Mouse (Mus musculus): Measurements from ENCODE around the gene Ltbp1.
A peak's percentile ranks its signal among the peaks of the same experiment; 100 is the strongest.

Gene Ltbp1

DNA sequence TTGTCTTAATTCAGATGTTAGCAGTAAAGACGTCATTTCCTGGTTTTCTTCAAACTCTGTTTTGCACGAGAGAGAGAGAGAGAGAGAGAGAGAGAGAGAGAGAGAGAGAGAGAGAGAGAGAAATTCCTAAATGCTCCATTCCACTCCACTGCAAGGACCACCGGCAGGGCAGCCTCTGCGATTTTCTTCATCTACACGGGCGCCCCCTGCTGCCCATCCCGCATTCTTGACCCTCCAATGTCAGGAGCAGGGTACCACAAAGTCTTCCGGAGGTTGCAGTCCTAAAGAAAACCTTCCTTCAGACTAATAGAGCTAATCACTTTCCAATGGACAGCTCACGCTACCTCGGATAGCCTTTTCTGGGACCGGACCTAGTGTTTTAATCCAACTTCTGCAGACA is 548 bp upstream of the Ltbp1 start:
- peak; percentile 47 for DNase-seq (ENCODE audit: low spot score)

DNA sequence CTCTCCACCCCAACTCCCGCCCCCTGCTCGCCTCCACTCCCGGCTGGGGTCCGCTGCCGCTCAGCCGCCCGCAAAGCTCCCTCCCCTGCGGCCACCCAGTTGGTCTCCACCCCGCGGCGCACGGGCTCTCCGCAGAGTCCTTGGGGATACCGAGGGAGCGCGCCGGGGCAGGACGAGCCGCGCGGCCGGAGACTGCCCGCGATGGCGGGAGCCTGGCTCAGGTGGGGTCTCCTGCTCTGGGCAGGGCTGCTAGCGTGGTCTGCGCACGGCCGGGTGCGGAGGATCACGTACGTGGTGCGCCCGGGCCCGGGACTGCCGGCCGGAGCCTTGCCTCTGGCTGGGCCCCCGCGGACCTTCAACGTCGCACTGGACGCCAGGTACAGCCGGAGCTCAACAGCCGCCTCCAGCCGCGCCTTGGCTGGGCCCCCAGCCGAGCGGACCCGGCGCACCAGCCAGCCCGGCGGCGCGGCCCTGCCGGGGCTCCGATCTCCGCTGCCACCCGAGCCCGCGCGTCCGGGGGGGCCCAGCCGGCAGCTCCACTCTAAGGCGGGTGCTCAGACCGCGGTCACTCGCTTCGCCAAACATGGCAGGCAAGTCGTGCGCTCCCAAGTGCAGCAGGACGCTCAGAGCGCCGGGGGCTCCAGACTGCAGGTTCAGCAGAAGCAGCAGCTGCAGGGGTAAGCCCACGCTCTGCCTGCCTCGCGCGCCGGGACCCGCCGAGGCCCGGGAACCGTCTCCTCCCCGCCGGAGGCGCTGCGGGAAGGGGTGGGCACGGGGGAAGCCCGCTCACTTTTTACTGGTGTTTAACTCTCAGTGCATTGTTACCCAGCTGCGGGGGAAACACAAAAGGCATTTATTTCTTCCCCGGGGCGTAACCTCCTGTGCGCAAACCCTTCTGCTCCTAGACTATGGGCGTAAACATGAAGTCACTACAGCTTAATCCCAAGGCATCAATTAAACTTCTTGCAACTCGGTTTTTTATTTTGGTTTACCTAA is 615 bp downstream of the Ltbp1 start:
- peak; percentile 23 for DNase-seq (ENCODE audit: low spot score)

DNA sequence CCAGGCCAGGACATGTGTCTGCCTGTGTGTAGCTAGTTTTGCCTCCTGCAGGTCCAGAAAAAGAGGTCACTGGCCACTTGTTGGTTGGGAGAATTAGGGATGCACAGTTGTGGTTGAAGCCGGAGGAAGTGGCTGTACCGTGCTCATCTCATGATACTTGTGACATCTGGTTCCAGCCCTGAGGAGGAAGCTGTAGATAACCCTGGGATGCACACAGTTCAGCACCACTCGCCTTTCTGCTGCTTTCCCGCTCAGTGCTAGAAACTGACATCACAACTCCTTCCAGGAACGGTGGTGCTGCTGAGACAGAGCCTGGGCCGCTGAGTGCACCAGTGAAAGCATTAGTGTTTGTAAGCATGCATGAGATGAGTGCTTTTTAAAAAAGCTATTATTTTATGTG is 5.6 kb downstream of the Ltbp1 start:
- no peak for DNase-seq (ENCODE audit: low spot score)

- DNase-seq (ENCODE audit: low spot score) = no peak
Observed at GRCm38 (mm10) chr17:75013211-75013610, 7.8 kb downstream of the Ltbp1 start.

GRCm38 (mm10) chr17:75013868-75014267 is 8.5 kb downstream of the Ltbp1 start:
- DNase-seq (ENCODE audit: low spot score) = no peak

GRCm38 (mm10) chr17:75014601-75015356 is 9.4 kb downstream of the Ltbp1 start:
- DNase-seq (ENCODE audit: low spot score) = no peak

GRCm38 (mm10) chr17:75015546-75015945 is 10.2 kb downstream of the Ltbp1 start:
- no peak for DNase-seq (ENCODE audit: low spot score)

GRCm38 (mm10) chr17:75017423-75017822 is 12.1 kb downstream of the Ltbp1 start:
- DNase-seq (ENCODE audit: low spot score) = no peak

- no peak for DNase-seq (ENCODE audit: low spot score)
Observed at GRCm38 (mm10) chr17:75018142-75018541, 12.8 kb downstream of the Ltbp1 start.

- no peak for DNase-seq (ENCODE audit: low spot score)
Observed at GRCm38 (mm10) chr17:75020026-75020425, 14.7 kb downstream of the Ltbp1 start.

DNA sequence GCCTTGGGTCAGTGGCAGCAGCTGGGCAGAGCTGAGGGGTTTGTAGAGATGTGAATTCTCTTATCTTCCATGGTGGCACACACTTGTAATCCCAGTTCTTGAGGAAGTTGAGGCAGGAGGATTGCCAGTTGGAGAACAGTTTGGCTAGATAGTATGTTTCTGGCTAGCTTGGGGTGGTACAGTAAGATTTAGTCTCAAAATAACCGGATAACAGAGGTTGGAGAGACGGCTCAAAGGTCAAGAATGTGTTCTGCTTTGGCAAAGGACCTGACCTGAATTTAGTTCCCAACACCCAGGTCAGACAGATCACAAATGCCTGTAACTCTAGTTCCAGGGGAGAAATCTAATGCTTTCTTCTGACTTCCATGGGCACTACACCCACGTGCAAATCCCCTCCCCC is 15.3 kb downstream of the Ltbp1 start:
- DNase-seq (ENCODE audit: low spot score) = no peak

GRCm38 (mm10) chr17:75027358-75028131 is 22.2 kb downstream of the Ltbp1 start:
- no peak for DNase-seq (ENCODE audit: low spot score)

GRCm38 (mm10) chr17:75033356-75033755 is 28.0 kb downstream of the Ltbp1 start:
- no peak for DNase-seq (ENCODE audit: low spot score)

- DNase-seq (ENCODE audit: low spot score) = no peak
Observed at GRCm38 (mm10) chr17:75033872-75034615, 28.7 kb downstream of the Ltbp1 start.

DNA sequence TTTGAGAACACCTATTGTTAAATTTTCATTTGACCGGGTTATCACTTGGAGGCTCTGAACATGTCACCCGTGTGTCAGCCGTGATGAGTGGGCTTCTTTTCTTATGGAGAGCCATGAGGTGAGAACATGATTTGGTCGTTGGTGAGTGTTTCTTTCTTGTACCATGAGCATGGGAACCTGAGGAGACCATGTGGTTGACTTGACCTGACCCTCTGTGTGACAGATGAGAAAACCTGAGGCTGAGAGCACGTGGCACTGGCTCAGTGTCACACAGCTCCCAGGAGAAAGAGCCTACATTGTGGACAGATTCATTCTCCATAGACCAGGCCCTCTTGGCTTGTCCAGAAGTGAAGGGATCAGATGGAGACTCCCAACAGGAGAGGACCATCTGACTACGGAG is 31.5 kb downstream of the Ltbp1 start:
- no peak for DNase-seq (ENCODE audit: low spot score)

DNA sequence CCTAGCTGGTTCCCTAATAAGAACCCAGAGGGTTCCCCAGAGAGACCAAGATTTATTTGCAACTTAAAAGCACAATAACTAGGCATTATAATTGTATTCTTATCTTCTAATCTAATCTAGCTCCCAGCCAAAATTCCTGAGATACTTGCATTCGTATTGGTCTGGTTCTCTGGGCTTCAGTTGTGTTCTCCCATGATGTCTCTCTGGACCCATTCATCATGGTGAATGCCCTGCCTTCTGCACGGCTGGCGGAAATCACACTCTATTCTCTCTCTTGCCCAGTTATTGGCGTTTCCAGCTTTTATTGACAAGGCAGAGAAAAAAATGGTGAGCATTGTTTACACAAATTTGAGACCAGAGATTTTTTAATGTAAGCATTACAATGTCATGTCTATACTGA is 33.6 kb downstream of the Ltbp1 start:
- no peak for DNase-seq (ENCODE audit: low spot score)

- DNase-seq (ENCODE audit: low spot score) = no peak
Observed at GRCm38 (mm10) chr17:75049366-75049969, 44.1 kb downstream of the Ltbp1 start.

- no peak for DNase-seq (ENCODE audit: low spot score)
Observed at GRCm38 (mm10) chr17:75051440-75051925, 46.1 kb downstream of the Ltbp1 start.

- no peak for DNase-seq (ENCODE audit: low spot score)
Observed at GRCm38 (mm10) chr17:75055235-75055634, 49.9 kb downstream of the Ltbp1 start.

DNA sequence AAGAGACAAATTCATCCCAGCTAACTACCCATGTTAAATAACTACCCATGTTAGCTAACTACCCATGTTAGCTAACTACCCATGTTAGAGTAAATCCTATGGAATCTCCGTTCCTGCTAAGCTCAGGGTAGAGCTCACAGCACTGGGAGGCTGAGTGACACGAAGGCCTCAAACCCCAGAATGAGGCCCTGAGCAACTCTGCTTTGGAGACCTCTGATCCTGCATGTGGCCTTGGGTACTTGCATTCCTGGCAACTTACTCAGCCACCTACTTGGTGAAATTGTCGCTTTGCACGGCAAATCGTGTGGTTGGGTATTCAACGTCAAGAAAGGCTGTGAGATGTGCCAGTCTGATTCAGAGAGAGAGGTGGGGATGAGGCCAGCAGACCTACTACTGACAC is 50.6 kb downstream of the Ltbp1 start:
- no peak for DNase-seq (ENCODE audit: low spot score)

DNA sequence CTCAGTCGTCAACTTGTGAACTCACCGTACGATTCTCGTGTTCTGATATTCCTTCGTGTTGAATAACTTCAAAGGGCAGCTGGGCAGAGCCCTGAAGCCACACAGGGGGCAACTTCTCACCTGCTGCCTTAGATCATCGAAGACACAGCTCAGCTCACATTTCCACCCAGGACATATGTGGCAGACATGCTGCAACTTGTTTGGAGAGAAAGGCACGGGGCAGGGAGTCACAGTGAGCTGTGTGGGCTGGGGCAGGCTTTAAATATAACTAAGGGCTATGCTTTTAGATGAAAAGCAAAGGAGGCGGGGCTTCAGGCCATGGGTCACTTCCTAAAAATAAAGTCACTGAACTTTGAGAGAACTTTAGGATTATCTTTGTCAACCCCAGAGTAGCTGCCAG is 51.3 kb downstream of the Ltbp1 start:
- no peak for DNase-seq (ENCODE audit: low spot score)

Measured in ovary, adult 18-20 months (tissue).